Mouse (Mus musculus) neural tube, embryonic 14.5 days (tissue): ENCODE results near the gene Nup98. TPM values are rescaled to one million over a fixed set of nuclear protein-coding genes. Genes with fewer than 3 reads are reported as not detected.

Source experiments
- ATAC-seq: fragments of 200-750 bp; cut with Nextera tagmentation; 2 replicates; pipeline ENCODE4 v1.8.0; 2017; ENCODE audit warnings: low read depth, mild to moderate bottlenecking, moderate TSS enrichment, moderate library complexity
- H3K27ac ChIP-seq: fragments of 300-500 bp; sonication (generic); 2 replicates; pipeline ENCODE4 v1.5.1; 2014; ENCODE audit warnings: low read depth, mild to moderate bottlenecking, control low read depth, low read length, moderate library complexity, mixed read lengths
- H3K27me3 ChIP-seq: fragments of 300-500 bp; sonication (generic); 2 replicates; pipeline ENCODE4 v1.6.1; 2014; ENCODE audit warnings: low read length; ENCODE audit not compliant: control insufficient read depth, insufficient read depth
- H3K36me3 ChIP-seq: fragments of 300-500 bp; sonication (generic); 2 replicates; pipeline ENCODE4 v1.6.1; 2014; ENCODE audit warnings: low read length, mixed read lengths; ENCODE audit not compliant: control insufficient read depth, insufficient read depth
- H3K4me1 ChIP-seq: fragments of 300-500 bp; sonication (generic); 2 replicates; pipeline ENCODE4 v1.6.1; 2014; ENCODE audit warnings: low read length; ENCODE audit not compliant: control insufficient read depth, insufficient read depth
- H3K4me2 ChIP-seq: fragments of 300-500 bp; sonication (generic); 2 replicates; pipeline ENCODE4 v1.6.1; 2014; ENCODE audit warnings: mild to moderate bottlenecking, low read depth, low read length, control low read depth
- H3K4me3 ChIP-seq: fragments of 300-500 bp; sonication (generic); 2 replicates; pipeline ENCODE4 v1.5.1; 2014; ENCODE audit warnings: low read depth, low read length, control low read depth, mixed read lengths
- H3K9ac ChIP-seq: fragments of 300-500 bp; sonication (generic); replicated peaks from 2 replicates; pipeline ENCODE4 v1.6.1; 2014; ENCODE audit warnings: low read depth, mild to moderate bottlenecking, control low read depth, low read length, mixed read lengths
- H3K9me3 ChIP-seq: fragments of 300-500 bp; sonication (generic); 2 replicates; pipeline ENCODE4 v1.6.1; 2016; ENCODE audit warnings: low read length; ENCODE audit not compliant: control insufficient read depth
- WGBS: fragments of 180-500 bp; shearing (Covaris S2); extraction: QIAGEN DNeasy Blood & Tissue Kit; methylation state at CpG from one replicate; pipeline ENCODE4 v1.1.7; 2014; 5-methylcytosine and 5-hydroxymethylcytosine counted together
- polyA plus RNA-seq: library from polyadenylated mRNA; unstranded; fragments of >200 nt; fragmentation: Nextera tagmentation; extraction: Ambion mirVana; gene quantifications from 2 replicates; pipeline ENCODE4 v1.2.1, GENCODE M21; 2014

Gene Nup98
- 26.8 and 29.0 TPM in 2 replicates for polyA plus RNA-seq

DNA sequence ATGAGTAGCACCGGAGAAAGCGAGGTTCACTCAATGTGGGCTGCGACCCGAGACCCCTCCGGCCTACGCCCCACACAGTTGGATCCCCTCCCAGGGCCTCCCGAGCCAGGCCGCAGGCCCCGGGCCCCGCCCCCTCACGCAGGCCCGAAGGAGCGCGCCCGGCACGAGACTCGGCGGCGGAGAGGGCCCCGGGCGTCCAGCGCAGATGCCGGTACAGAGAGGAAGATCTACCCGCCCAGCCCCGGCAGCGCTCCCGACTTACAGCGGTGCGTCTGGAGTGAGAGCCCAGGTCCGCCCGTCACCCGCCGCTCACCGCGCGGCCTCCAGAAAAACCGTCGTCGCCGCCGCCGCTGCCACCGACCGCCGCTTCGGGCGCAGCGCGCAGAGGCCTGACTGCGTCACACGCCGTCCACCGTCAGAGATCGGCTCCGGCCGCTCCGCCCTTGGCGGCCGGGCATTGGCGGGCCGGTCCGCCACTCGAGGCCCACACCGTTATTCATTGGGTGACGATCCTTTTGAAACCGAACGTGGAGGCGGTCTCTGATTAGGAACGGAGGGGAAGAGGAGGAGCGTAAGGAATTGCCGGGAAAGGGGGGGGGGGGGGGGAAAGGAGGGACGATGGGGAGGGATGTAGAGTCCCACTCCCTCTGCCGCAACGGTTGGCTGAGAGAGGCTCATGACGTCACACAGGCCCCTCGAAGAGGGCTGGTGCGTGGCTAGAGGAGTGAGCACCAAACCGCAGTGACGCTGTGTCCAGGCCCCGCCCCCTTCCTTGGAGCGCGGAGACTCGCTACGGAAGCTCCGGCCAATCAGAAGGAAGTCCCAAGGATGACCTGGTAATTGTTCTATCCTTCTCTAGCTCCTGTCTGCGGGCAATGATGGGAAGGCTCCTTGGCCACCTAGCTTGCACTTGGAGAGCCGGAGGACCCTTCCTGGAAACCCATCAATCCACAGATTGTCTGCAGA, at the start of gene Nup98, which contains the start of gene Pgap2:
Gene Nup98, minus strand, starts transcription at position 421 of the 966 bp plus-strand sequence.
Gene Pgap2, plus strand, starts transcription at position 453 of the 966 bp plus-strand sequence.
- Histone ChIP-seq H3K27me3 (no peaks in the 10 kb centered on the region), H3K4me3 (peak within 1 kb of the TSS; percentile 78), H3K9ac (peak within 1 kb of the TSS; percentile 83), H3K4me2 (peak within 1 kb of the TSS; percentile 86), H3K36me3 (no peaks in the 10 kb centered on the region), H3K9me3 (no peaks in the 10 kb centered on the region), H3K27ac (peak within 1 kb of the TSS; percentile 98), H3K4me1 (peaks cover 7% of the 10 kb centered on the region)
- WGBS = under 1% methylated on average over 74 of the region's 87 CpGs
- ATAC-seq = peak; percentile 98

DNA sequence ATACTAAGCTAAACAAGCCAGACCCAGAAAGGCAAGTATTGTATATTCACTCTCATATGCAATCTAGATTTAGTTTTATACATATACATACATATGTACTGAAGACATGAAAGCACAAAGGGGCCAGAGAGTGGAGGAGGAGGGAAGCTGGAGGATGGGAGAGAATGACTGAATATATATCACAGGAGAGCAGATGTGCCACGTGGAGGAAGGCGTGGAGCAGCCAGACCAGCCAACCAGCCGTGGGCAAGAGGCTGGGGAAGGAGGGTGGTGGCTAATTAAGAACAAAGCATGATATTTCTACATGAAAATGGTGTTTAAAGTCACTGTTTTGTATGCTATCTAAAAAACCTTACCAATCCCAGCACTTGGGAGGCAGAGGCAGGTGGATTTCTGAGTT, 48.8 kb upstream of the Nup98 start:
- Histone ChIP-seq H3K27me3 (no peaks in the 10 kb centered on the region), H3K4me1 (no peaks in the 10 kb centered on the region), H3K4me2 (no peak overlapping the region), H3K36me3 (no peaks in the 10 kb centered on the region), H3K9ac (no peak overlapping the region), H3K9me3 (no peaks in the 10 kb centered on the region), H3K4me3 (no peak overlapping the region), H3K27ac (no peak overlapping the region)
- no peak for ATAC-seq
- WGBS = 67% methylated on average over 3 of the region's 3 CpGs

DNA sequence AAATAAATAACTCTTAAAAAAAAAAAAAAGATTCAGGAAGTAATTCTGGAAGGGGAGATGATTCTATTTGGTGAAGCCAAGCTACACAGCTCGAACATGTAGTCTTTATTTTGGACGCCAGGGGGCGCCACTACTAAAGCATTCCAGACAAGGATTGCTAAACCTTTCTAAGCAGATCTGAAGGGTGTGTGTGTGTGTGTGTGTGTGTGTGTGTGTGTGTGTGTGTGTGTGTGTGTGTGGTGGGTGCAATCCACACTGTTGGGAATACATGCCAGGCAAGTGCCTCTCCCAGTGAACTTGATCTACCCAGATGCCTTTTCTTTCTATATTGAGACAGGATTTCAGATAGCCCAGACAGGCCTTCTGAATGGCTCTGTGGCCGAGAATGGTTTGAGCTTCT, 48.2 kb upstream of the Nup98 start:
- WGBS = 24% methylated on average over 4 of the region's 4 CpGs
- no peak overlapping the region for H3K4me2 ChIP-seq
- no peaks in the 10 kb centered on the region for H3K9me3 ChIP-seq
- H3K4me3 ChIP-seq = no peak overlapping the region
- no peaks in the 10 kb centered on the region for H3K27me3 ChIP-seq
- no peak overlapping the region for H3K27ac ChIP-seq
- no peaks in the 10 kb centered on the region for H3K4me1 ChIP-seq
- H3K9ac ChIP-seq = no peak overlapping the region
- no peaks in the 10 kb centered on the region for H3K36me3 ChIP-seq
- peak; percentile 74 for ATAC-seq

DNA sequence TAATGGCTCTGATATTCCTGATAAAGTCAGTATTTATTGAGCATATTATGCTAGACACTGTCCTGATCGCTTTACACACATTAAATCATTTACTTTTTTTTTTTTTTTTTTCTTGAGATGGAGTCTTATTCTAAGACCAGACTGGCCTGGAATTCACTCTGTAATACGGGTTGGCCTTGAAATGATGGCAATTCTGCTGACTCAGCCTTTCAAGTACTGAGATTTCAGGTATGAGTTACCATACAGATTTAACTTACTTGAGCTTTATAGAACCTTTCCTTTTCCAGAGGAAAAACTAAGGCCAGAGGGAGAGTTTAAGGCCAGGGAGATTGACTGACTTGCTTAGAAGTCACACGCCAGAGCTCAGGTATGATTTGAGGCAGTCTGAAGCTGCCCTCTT, 46.7 kb upstream of the Nup98 start:
- Histone ChIP-seq H3K9ac (no peak overlapping the region), H3K27ac (no peak overlapping the region), H3K9me3 (no peaks in the 10 kb centered on the region), H3K27me3 (no peaks in the 10 kb centered on the region), H3K4me2 (no peak overlapping the region), H3K4me1 (no peaks in the 10 kb centered on the region), H3K4me3 (no peak overlapping the region), H3K36me3 (no peaks in the 10 kb centered on the region)
- ATAC-seq = no peak
- WGBS = 86% methylated on average over 3 of the region's 3 CpGs

DNA sequence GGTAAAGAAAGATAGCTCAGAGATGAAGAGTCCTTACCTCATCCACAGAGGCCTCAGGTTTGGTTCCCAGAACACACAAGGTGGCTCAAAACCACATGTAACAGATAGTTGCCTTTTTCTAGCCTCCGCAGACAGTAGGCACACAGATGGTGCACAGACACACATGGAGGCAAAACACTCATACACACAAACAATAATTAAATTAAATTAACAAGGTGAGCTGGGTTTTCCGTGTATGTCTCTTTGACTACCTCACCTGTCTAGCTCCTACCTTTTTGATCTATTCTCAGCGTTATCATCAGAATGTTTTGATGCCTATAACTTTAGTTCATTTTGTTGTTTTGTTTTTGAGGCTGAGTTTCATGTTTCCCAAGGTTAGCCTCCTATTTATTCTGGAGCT, 46.0 kb upstream of the Nup98 start, which contains the start of gene Rhog:
Gene Rhog, minus strand, starts transcription at position 101 of the 400 bp plus-strand sequence.
- no peaks in the 10 kb centered on the region for H3K9me3 ChIP-seq
- H3K4me1 ChIP-seq = peaks cover 5% of the 10 kb centered on the region
- H3K27ac ChIP-seq = no peak within 1 kb of the TSS
- no peak within 1 kb of the TSS for H3K4me3 ChIP-seq
- ATAC-seq = no peak
- WGBS = 86% methylated on average over 3 of the region's 3 CpGs
- no peak within 1 kb of the TSS for H3K9ac ChIP-seq
- no peak within 1 kb of the TSS for H3K4me2 ChIP-seq
- H3K36me3 ChIP-seq = no peaks in the 10 kb centered on the region
- no peaks in the 10 kb centered on the region for H3K27me3 ChIP-seq

DNA sequence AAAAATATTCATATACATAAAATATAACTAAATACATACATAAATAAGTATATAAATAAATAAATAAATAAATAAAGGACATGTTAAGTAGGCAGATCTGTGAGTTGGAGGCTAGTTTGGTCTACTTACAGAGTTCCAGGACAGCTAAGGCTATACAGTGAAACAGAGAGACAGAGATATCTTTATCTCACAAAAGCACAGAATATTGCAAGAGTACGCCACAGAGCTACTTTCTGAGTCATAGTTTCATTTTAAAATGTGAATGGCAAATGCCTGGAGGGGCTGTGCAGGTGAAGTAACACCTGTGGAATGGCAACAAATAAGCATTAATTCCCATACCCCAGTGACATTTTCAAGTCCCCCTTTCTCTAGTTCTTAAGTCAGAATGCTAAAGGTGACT, 43.7 kb upstream of the Nup98 start:
- H3K27me3 ChIP-seq = no peaks in the 10 kb centered on the region
- H3K27ac ChIP-seq = no peak overlapping the region
- no peaks in the 10 kb centered on the region for H3K36me3 ChIP-seq
- no peak overlapping the region for H3K4me3 ChIP-seq
- no peak overlapping the region for H3K9ac ChIP-seq
- H3K9me3 ChIP-seq = no peaks in the 10 kb centered on the region
- ATAC-seq = no peak
- no peak overlapping the region for H3K4me2 ChIP-seq
- 89% methylated on average over 1 of the region's 1 CpGs for WGBS
- peaks cover 9% of the 10 kb centered on the region for H3K4me1 ChIP-seq

DNA sequence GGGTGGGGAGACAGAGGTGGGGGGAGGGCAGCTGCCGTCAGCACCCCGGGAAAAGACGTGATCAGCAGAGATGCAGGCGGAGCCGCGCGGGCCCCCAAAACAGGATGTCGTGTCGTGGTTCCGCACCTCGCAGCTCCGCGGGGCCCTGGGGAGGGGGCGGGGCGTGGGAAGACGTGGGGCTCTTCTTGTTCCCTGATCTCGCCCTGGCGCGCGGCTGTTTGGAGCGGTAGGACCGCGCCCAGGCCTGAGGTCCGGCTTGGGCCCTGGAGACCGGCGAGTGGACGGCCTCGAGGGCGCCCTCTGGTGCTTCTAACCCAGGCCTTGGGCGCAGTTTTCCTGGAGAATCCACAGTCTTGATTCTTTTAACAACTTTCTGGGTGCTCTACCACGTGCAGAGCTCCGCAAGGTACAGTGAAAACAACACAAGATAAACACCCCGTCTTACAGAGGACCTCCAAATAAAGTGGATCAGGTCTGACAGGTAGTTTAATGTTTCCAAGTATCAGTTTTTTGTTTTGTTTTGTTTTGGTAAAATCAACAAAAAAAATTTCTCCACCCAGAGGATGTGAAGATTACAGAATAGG, 40.7 kb upstream of the Nup98 start:
- H3K36me3 ChIP-seq = no peaks in the 10 kb centered on the region
- no peaks in the 10 kb centered on the region for H3K27me3 ChIP-seq
- H3K27ac ChIP-seq = peak overlapping the region; percentile 80
- peak overlapping the region; percentile 71 for H3K4me3 ChIP-seq
- H3K9ac ChIP-seq = peak overlapping the region; percentile 84
- WGBS = under 1% methylated on average over 32 of the region's 33 CpGs
- peaks cover 11% of the 10 kb centered on the region for H3K4me1 ChIP-seq
- no peaks in the 10 kb centered on the region for H3K9me3 ChIP-seq
- ATAC-seq = peak; percentile 77
- H3K4me2 ChIP-seq = peak overlapping the region; percentile 92

DNA sequence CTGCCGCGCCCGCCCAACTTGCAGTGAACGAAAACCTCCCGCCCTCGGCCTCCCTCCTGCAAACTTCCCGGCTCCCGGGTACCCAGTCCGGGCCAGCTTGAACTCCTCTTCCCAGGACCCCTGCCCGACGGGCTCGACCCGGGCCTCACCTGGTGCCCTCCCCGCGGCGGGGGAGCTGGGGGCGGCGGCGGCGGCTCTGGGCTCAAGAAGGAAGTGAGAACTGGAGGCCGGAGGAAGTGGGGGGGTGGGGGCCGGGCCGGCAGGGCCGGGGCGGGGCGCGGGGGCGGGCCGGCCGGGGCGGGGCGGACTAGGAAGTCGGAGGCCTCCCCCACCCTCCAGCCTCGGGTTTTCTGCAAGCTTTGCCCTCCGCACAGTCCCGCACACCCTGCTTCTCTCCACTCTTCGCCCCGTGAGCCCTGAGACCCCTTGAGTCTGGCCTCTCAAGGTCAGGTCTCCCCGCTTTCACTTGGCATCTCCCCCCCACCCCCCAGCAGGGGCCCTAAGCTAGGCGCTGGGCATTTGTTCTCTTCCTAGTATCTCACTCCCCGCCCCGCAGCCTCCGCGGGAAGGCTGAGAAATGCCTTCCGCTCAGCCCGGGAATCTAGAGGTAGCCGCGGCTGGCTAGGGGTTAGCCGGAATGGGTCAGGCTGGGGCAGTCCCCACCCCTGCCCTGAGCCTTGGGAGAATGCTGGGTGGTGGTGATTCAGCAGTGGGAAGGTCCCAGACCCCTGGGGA, 40.1 kb upstream of the Nup98 start:
- 0% methylated on average over 25 of the region's 49 CpGs for WGBS
- H3K36me3 ChIP-seq = no peaks in the 10 kb centered on the region
- H3K27me3 ChIP-seq = no peaks in the 10 kb centered on the region
- no peaks in the 10 kb centered on the region for H3K9me3 ChIP-seq
- H3K4me2 ChIP-seq = peak overlapping the region; percentile 92
- peaks cover 11% of the 10 kb centered on the region for H3K4me1 ChIP-seq
- peak overlapping the region; percentile 71 for H3K4me3 ChIP-seq
- H3K27ac ChIP-seq = peak overlapping the region; percentile 80
- ATAC-seq = peak; percentile 79
- H3K9ac ChIP-seq = peak overlapping the region; percentile 84
